In the genomic region with DNA sequence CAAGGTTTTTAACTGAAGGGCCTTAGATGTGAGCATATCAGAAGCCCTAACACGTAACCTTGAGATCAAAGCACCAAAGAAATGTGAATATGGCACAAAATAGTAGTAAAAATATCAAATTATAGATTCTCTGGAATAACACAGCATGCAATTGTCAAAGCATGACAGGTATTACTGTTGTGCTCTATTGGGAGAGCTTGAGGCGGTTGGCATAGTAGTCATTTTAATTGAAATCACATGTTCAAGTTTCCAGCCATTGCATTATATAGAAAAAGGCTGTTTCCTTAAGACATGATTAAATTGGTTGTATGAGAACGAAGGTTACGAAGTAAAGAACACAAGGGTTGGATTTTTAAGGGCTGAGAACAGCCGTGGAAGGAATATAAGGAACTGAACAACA, we compare ENCODE assay signal across 18 mouse cellular contexts.
"Had no signal": no experiment of that assay in that cellular context is flagged by ENCODE, and none has a peak within 500 bp of the region (broad histone marks: within the 10 kb centered on the region; RNA-seq: fewer than 3 reads in every experiment).

No protein-coding gene starts in this region.

- H3K9ac ChIP-seq: lung, embryonic 14.5 days; midbrain, embryonic 13.5 days; midbrain, embryonic 15.5 days; neural tube, embryonic 13.5 days; neural tube, embryonic 15.5 days had no signal

- H3K27me3 ChIP-seq: midbrain, embryonic 13.5 days; midbrain, embryonic 15.5 days; neural tube, embryonic 13.5 days; neural tube, embryonic 15.5 days had no signal

- H3K4me3 ChIP-seq: midbrain, embryonic 10.5 days; midbrain, embryonic 13.5 days; midbrain, embryonic 15.5 days; myocyte; neural tube, embryonic 13.5 days; neural tube, embryonic 15.5 days had no signal

- H3K36me3 ChIP-seq: midbrain, embryonic 10.5 days; midbrain, embryonic 13.5 days; midbrain, embryonic 15.5 days; neural tube, embryonic 13.5 days; neural tube, embryonic 15.5 days had no signal

- H3K9me3 ChIP-seq: midbrain, embryonic 10.5 days; midbrain, embryonic 13.5 days; midbrain, embryonic 15.5 days; neural tube, embryonic 13.5 days; neural tube, embryonic 15.5 days had no signal

- DNase-seq: lung, adult 18-20 months; lung, embryonic 14.5 days; lung, postnatal 10 days; lung, postnatal 4 days; retina, postnatal 1 day; right cerebral cortex, adult 18-20 months; right cerebral cortex, postnatal 25 days; right cerebral cortex, postnatal 4 days; spleen, adult 18-20 months; thymus, adult 18-20 months; thymus, postnatal 14 days; thymus, postnatal 36 days had no signal

- H3K4me2 ChIP-seq: lung, embryonic 14.5 days; midbrain, embryonic 13.5 days; midbrain, embryonic 15.5 days; neural tube, embryonic 13.5 days; neural tube, embryonic 15.5 days had no signal

- H3K27ac ChIP-seq: midbrain, embryonic 10.5 days; midbrain, embryonic 13.5 days; midbrain, embryonic 15.5 days; neural tube, embryonic 13.5 days; neural tube, embryonic 15.5 days had no signal

- H3K4me1 ChIP-seq: midbrain, embryonic 10.5 days; midbrain, embryonic 13.5 days; midbrain, embryonic 15.5 days; neural tube, embryonic 13.5 days; neural tube, embryonic 15.5 days had no signal

- ATAC-seq: midbrain, embryonic 13.5 days; midbrain, embryonic 15.5 days had no signal
